Mouse (Mus musculus): Measurements from ENCODE around the gene Nubp2.

DNA sequence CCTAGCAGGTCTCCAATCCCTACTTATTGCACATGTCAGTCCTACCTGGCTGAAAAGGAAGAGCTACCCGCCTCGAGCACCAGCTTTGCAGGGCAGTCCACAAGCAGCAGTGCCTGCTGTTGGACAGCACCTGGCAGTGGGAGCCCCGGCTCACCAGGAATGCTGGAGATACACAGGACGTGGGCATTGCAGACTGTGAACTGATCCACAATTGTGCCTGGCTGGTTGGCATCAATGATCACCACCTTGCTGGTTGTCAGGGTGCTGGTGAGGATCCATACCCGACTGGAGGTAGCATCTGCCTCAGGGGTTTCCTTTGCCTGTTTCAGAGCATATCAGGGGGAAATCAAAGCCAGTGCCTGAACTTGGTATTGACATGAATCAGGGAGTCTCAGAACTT is 16.0 kb upstream of the Nubp2 start:
- no peak for TF ChIP-seq EP300 (IDR thresholded peaks at IDR 0.05; ENCODE audit: insufficient read depth, low read depth, low read length)
- TF ChIP-seq CTCF (IDR thresholded peaks at IDR 0.05), result no peak

Data from heart, adult 2 months (tissue).